Mouse (Mus musculus) neural tube, postnatal 0 days (tissue): ENCODE results near the gene Pex16. TPM values are rescaled to one million over a fixed set of nuclear protein-coding genes. Genes with fewer than 3 reads are reported as not detected.

Source experiments
- microRNA-seq: library from miRNA; unstranded; fragments of <30 nt; microRNA quantifications from one replicate; pipeline ENCODE4, GENCODE M21; 2016
- polyA plus RNA-seq: library from polyadenylated mRNA; unstranded; fragments of >200 nt; fragmentation: Nextera tagmentation; extraction: Ambion mirVana; gene quantifications from 2 replicates; pipeline ENCODE4 v1.2.1, GENCODE M21; 2015

Gene Pex16
- 44.7 and 45.8 TPM in 2 replicates for polyA plus RNA-seq

GRCm38 (mm10) chr2:92374514-92374913, at the start of gene Pex16, which contains the start of gene Large2:
Gene Pex16 (plus strand): TSS chr2:92374676.
Gene Large2 (minus strand): TSS chr2:92374869.

GRCm38 (mm10) chr2:92381901-92382588, 7.6 kb downstream of the Pex16 start, which contains the start of gene 1700029I15Rik:
Gene 1700029I15Rik (plus strand): TSS chr2:92382538.

GRCm38 (mm10) chr2:92401091-92401561, 26.6 kb downstream of the Pex16 start, which contains the start of gene Mapk8ip1:
Gene Mapk8ip1 (minus strand): TSS chr2:92401263.

Small RNA genes within 50 kb of the gene (microRNA-seq; reads per million reads assigned to microRNA genes)
- gene Mir7000 = not detected

Other genes with a start within 250 kb of the Pex16 start
- 0.83 and 1.3 TPM in 2 replicates for gene Large2, start 193 bp downstream of the Pex16 start, polyA plus RNA-seq
- gene 1700029I15Rik, start 7.9 kb downstream of the Pex16 start, polyA plus RNA-seq = 5.4 and 6.4 TPM in 2 replicates
- 206 and 208 TPM in 2 replicates for gene Mapk8ip1, start 26.6 kb downstream of the Pex16 start, polyA plus RNA-seq
- 44.1 and 48.1 TPM in 2 replicates for gene Cry2, start 59.4 kb downstream of the Pex16 start, polyA plus RNA-seq
- gene Slc35c1, start 85.9 kb downstream of the Pex16 start, polyA plus RNA-seq = 15.7 and 18.0 TPM in 2 replicates
- 35.0 and 37.4 TPM in 2 replicates for gene Chst1, start 225.0 kb downstream of the Pex16 start, polyA plus RNA-seq